Mouse (Mus musculus) naive thymus-derived CD4-positive, alpha-beta T cell, adult 2 months (primary cell): ENCODE data around the gene Anapc16.

ENCODE experiments used
- DNase-seq: peaks from one replicate; pipeline ENCODE4 v3.0.0-alpha.2; 2011; ENCODE audit warnings: low read depth

The Anapc16 gene

DNA sequence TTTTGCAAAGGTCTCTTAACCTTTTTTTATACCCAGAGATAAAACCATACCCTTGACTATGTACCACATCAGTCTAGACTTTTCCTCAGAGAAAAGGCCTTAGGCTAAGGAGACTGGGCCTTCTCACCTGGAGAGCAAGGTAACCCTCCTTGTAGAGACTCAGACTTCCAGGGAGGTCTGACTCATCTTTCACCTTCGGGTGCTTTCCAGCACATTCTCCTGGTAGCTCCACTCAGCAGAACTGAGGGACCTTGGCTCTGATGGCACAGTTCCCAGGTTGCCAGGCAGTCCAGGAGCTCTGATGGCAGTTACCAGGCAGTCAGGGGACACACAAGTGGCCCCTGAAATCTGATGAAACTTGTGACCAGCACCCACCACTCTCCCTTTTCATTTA is 53.7 kb downstream of the Anapc16 start:
- no peak for DNase-seq

DNA sequence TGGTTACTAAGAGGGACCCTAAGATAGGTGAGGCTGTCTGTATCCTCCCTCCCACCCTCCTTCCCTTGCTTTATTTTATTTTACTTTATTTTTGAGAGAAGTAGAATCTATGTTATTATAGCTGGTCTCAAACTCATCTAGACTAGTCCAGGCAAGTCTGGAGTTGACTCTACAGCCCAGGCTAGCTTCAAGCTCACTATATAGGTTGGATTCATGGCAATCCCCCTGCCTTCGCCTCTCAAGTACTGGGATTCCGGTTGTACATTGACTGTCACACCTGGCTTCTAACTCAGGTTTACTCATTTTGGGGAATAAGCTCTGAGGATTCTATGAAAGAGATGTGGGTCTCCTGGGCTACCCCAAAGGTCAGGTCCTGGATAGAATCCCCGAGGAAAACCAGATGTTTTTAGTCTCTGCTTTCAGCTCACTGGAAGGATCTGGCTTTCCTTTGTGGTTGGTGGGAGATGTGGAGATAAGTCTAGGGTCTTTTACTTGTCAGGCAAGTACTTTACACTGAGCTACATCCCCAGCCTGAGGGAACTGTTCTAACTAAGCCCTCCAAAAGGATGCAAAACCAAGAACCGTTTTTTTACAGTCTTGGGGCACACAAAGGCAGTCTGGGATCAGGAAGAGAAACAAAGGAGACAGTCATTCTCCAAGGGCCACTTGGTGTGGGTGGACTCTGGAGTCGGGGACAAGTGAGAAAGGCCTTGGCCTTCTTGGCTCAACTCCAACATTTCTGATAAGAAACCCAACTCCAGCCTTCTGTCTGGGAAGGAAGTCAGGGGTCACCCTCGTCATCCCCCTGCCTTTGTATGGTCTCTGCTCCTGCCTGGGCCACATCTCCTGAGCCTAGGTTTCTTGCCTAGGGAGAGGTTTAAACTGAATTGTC is 54.3 kb downstream of the Anapc16 start:
- DNase-seq = no peak

DNA sequence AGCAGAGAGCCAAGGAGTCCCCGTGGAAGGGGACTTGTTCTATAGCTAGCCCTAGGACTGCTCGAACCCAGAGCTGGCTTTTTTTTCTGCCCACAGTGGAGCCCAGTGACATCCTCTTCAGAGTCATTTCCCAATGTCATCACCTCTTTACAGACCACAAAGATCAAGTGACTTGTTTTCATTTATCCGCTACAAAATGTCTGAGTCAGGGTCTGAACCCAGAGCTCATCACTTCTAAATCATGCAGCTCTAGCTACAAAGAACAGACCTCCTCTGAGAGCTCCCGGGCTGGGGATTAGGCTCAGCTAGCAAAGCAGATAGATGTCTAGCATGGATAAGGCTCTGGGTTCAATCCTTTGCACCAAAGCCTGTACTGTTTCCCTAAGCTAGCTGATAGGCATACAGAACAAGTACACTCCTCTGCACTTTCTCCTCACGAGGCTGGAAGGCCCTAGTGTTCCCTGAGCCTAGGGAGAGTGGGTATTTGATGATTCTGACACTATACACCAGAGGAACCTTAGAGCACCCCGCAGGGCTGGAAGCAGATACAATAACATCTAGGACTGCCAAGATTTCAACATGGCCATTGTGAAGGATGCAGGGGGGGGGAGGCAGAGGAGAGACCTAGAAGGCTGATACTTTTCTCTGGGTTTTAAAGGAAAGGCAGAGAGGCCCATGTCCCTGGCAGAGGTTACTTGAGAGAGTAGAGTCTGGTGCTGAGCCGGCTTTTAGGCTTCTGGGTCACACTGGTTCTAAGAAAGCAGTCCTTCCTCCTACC is 55.5 kb downstream of the Anapc16 start:
- peak; percentile 56 for DNase-seq

DNA sequence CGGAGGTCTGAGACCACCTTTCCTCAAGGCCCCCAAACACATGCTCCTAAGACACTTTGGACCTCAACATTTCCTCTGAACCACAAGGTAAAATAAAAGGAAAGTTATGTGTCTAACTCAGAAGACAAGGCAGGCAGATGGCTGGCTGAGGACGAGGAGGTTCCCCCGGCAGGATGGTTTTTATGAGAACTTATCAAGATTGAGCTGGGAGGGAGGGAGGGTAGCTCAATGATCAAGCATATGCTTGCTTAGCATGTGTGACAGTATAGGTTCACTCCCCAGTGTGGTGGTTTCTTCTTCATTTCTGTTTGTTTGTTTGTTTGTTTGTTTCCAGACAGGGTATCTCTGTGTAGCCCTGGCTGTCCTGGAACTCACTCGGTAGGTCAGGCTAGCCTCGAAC is 56.6 kb downstream of the Anapc16 start:
- DNase-seq = no peak

DNA sequence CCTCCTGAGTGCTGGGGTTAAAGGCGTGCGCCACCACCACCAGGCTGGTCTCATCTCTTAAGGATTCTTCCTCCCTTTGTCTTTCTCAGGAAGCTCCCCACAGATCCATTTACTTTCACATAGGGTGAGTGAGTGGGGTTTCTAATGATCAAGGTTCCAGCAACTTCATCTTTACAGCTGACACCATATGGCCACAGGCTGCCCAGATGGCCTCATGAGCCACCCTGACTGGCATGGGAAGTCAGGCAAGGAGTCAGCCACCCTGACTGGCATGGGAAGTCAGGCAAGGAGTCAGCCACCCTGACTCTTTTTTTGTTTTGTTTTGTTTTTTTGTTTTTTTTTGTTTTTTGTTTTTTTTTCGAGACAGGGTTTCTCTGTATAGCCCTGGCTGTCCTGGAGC is 57.5 kb downstream of the Anapc16 start:
- no peak for DNase-seq

DNA sequence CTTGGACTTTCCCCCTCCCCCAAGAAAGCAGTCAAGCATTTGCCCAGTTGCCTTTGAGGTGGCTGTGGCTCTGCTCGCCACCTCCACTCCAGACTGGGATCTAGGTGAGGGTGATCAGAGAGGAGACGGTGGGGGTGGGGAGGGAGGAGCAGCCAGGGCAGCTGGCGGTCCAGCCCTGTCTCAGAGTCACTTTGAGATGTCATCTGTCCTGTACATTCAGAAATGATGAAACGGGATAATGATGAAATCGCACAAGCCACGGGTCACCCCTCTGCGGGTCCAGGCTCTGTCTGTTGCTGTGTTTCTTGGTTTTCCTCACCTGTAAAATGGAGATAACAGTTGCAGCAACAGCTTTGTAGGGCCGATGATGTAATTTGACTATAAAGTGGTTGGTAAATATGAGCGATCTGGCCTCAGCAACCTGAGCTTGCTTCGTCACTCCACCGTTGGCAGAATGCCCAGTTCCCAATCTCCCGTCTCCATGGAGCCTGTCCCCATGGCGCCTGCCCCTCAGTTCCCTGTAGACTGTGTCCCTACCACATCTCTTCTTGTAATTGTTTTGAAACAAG is 59.4 kb downstream of the Anapc16 start:
- DNase-seq = no peak

DNA sequence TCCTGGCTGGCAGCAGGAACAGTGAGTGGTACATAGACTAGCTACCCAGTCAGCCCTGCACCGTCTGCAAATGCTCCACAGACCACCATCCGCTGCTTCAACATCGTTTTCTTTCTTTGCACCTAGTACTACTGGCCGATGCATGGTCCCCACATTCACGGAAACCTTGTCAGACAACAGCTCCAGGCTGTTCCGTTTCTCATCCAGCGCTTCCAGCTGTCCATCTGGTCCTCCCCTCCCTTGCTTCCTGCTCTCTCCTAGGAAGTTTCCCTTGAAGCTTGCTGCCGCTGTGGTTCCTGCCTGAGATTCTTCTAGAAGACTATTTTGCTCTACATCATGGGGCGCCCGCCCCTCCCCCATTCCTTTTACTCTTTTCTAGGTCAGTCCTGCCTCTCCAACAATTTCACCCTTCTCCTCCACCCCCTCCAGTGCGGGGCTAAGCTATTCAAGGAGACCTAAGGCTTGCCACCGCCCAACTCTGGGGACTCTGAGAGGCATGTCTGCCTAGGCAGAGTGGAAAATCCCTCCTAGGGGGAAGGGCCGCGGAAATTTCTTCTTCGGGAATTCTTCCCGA is 60.0 kb downstream of the Anapc16 start:
- peak; percentile 41 for DNase-seq

DNA sequence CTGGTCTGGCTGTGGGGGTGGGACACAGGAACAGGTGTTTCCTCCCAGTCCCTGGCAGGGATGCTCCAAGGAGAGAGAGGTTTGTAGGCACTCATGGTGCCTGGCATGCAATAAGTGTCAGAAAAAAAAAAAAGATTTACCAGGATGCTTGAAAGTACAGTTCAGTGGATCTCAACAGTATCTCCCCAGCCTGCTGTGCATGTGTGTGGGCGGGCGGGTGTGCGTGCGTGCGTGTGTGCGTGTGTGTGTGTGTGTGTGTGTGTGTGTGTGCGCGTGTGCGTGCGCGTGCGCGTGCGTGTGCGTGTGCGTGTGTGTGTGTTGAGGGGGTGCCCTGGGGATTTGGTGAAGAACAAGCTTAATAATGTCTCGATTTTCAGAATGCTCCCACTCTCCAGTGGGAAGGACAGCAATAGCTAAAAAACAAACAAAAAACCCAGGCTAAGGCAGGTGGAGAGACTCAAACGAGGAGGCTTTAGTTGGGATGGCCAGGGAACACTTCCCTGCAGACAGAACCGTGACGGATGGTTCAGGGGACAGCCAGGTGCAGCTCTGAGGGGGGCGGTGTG is 60.6 kb downstream of the Anapc16 start:
- DNase-seq = peak; percentile 47

DNA sequence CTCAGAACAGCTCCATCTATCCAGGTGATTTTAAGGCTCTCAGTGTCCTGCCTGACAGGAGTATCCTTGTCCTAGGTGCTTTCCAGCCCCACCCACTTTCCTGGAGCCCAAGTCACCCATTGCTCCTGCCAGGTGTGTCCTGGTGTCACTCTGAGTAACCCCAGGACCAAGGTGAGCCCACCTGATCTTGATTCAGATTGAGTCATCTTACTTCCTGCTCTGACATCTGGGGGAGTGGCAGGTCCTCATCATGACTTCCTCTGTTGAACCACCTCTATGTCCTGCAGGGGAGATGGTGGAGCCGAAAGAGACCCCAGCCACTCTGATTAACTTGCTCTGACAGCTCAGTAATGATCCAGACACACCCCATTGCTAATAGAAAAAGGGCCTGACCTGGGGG is 63.9 kb downstream of the Anapc16 start:
- DNase-seq = peak; percentile 49

DNA sequence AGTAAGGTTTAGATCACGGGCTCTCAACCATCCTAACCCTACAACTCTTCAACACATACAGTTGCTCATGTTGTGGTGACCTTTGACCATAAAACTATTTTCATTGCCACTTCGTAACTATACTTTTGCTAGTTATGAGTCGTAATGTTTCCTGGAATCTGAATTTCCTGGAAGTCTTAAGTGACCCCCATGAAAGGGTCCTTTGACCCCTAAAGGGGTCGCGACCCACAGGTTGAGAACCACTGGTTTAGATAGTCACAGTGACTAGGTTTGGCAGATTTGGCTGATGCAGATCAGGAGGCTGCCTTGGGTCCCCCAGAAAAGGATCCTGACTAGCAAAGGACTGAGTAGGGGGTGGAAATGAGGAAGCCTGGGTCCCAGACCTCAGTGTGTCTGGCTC is 64.3 kb downstream of the Anapc16 start:
- DNase-seq = no peak
